Mouse (Mus musculus) kidney, adult 2 months (tissue): Measurements from ENCODE around the gene Dhcr24. TPM values are rescaled to one million over a fixed set of nuclear protein-coding genes. Genes with fewer than 3 reads are reported as not detected.

Experiments used
- DNase-seq: peaks from one replicate; pipeline ENCODE4 v3.0.0; 2021
- H3K27ac ChIP-seq: fragments of 200-500 bp; 2 replicates; pipeline ENCODE4 v1.5.1; 2012; ENCODE audit warnings: low read depth, low read length, control low read depth, inconsistent platforms; ENCODE audit not compliant: insufficient read depth
- H3K27me3 ChIP-seq: fragments of 200-500 bp; replicated peaks from 2 replicates; pipeline ENCODE4 v1.6.1; 2012; ENCODE audit warnings: mild to moderate bottlenecking, moderate library complexity, low read length, inconsistent platforms; ENCODE audit not compliant: control insufficient read depth, insufficient read depth
- H3K36me3 ChIP-seq: fragments of 200-500 bp; 2 replicates; pipeline ENCODE4 v1.6.1; 2012; ENCODE audit warnings: mild to moderate bottlenecking, moderate library complexity, low read length, inconsistent platforms; ENCODE audit not compliant: control insufficient read depth, insufficient read depth
- H3K4me1 ChIP-seq: fragments of 200-500 bp; 2 replicates; pipeline ENCODE4 v1.6.1; 2011; ENCODE audit warnings: low read length; ENCODE audit not compliant: control insufficient read depth, insufficient read depth
- H3K4me3 ChIP-seq: fragments of 200-500 bp; 2 replicates; pipeline ENCODE4 v1.5.1; 2011; ENCODE audit warnings: mild to moderate bottlenecking, low read depth, low read length, control low read depth; ENCODE audit not compliant: insufficient read depth
- CTCF ChIP-seq: fragments of 200-500 bp; conservative IDR thresholded peaks from 2 replicates; pipeline ENCODE4 v1.5.1; 2011; ENCODE audit warnings: low read depth, mild to moderate bottlenecking, control low read depth, low read length, moderate library complexity, mixed read lengths; ENCODE audit not compliant: insufficient read depth, insufficient read length
- POLR2A ChIP-seq: fragments of 200-500 bp; IDR thresholded peaks from one replicate; pipeline ENCODE4 v1.6.1; 2011; ENCODE audit warnings: low read depth, low read length, control low read depth
- WGBS: fragments of 180-500 bp; shearing (Covaris S2); methylation state at CpG from one replicate; pipeline ENCODE4 v1.1.7; 2018; 5-methylcytosine and 5-hydroxymethylcytosine counted together
- polyA plus RNA-seq: library from polyadenylated mRNA; depleted of rRNA; stranded (reverse); fragments of >200 nt; gene quantifications from 2 replicates; pipeline ENCODE4 v1.2.3, GENCODE M21; 2012

The Dhcr24 gene
- polyA plus RNA-seq, 1 experiment = 242 TPM

DNA sequence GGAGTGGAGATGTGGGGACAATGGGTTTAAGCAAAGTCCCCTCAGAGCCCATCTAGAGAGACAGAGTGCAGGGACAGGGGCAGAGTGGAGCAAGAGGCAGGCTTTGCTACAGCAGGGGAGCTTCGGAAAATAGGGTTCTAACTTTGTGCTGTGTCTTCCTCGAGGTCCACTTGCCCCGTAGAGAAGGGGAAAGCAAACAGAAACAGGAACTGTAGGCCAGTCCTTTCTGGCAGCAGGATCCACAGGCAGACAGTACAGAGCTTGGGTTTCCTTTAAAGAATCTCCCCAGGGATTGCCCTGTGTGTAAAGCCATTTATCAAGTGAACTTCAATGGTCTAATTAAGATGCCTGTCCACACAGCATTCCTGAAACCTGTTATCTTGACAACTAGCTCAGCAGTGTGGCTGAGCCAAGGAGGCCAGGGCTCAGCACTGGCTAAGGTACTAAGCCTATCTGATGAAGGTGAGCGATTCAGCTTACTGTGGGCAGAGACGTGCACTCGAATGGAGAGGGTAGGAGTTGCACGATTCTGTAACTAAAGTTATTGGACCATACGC is 14.9 kb upstream of the Dhcr24 start:
- H3K27me3 ChIP-seq = no peaks in the 10 kb centered on the region
- 63% methylated on average over 8 of the region's 8 CpGs for whole genome bisulfite sequencing
- H3K36me3 ChIP-seq = no peaks in the 10 kb centered on the region
- H3K4me3 ChIP-seq = no peak overlapping the region
- no peak for DNase-seq
- H3K4me1 ChIP-seq = peaks cover 13% of the 10 kb centered on the region; the same call in 1 of the 2 replicates
- no peak overlapping the region for H3K27ac ChIP-seq
- TF ChIP-seq CTCF = no peak

GRCm38 (mm10) chr4:106546896-106547295 is 13.9 kb upstream of the Dhcr24 start:
- peak; percentile 75 for DNase-seq
- TF ChIP-seq CTCF = no peak
- TF ChIP-seq POLR2A = no peak
- Histone ChIP-seq H3K36me3 (no peaks in the 10 kb centered on the region), H3K27me3 (no peaks in the 10 kb centered on the region), H3K4me3 (no peak overlapping the region), H3K27ac (no peak overlapping the region), H3K4me1 (peaks cover 11% of the 10 kb centered on the region; the same call in 1 of the 2 replicates)
- WGBS = 58% methylated on average over 1 of the region's 1 CpGs

DNA sequence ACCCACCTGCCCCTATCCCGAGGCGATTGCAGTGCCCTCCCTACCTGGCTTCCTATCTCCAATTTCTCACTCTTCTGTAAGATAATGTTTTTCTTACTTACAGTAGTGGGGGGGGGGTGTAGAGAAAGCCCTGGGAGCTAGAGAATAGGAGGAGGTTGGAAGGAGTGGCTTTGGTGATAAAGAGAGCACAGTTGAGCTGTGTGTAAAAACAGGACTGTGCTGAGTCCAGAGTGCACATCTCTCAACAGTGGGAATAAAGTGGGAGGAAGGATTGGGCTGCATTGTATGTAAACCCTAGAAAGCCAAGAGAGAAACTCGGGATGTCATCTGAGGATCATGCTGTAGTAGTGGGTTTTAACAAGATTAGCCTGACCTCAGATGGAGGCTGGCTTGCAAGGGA is 12.7 kb upstream of the Dhcr24 start:
- TF ChIP-seq CTCF (no peak), POLR2A (no peak)
- Histone ChIP-seq H3K4me1 (peaks cover 11% of the 10 kb centered on the region; the same call in 1 of the 2 replicates), H3K27ac (no peak overlapping the region), H3K27me3 (no peaks in the 10 kb centered on the region), H3K4me3 (no peak overlapping the region), H3K36me3 (no peaks in the 10 kb centered on the region)
- DNase-seq = no peak
- 74% methylated on average over 3 of the region's 3 CpGs for WGBS

DNA sequence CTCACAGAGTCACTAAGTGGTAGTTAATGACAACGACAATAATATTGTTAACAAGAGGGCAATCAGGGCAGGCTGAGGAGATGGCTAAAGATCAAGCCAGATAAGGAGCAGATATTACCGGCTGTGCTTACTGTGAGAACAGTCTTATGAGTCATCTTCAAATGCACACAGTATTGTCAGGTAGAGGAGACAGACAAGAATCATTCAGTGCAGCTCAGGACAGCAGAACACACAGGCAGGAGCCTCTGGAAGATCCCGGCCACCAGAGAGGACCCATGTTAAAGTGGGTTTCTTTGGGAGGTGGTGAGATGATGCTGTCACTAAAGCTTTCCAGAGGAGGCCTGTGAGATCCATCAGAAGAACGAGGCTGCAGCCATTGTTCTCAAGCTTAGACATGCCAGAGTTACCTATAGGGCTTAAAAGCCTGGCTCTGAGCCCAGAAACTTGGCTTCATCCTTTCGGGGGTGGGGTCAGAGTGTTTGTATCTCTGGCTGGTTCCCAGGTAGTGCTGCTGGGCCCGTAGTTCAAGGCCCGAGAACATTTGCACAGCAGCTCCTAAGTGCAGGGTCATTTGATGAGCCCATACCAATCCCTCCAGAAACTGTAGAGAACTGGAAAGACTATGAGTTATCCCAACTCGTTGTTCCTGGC is 10.2 kb upstream of the Dhcr24 start:
- no peak for TF ChIP-seq POLR2A
- TF ChIP-seq CTCF = no peak
- Histone ChIP-seq H3K27me3 (no peaks in the 10 kb centered on the region), H3K4me3 (no peak overlapping the region), H3K36me3 (no peaks in the 10 kb centered on the region), H3K4me1 (peaks cover 7% of the 10 kb centered on the region; the same call in 1 of the 2 replicates), H3K27ac (no peak overlapping the region)
- WGBS = 70% methylated on average over 8 of the region's 8 CpGs
- DNase-seq = no peak

DNA sequence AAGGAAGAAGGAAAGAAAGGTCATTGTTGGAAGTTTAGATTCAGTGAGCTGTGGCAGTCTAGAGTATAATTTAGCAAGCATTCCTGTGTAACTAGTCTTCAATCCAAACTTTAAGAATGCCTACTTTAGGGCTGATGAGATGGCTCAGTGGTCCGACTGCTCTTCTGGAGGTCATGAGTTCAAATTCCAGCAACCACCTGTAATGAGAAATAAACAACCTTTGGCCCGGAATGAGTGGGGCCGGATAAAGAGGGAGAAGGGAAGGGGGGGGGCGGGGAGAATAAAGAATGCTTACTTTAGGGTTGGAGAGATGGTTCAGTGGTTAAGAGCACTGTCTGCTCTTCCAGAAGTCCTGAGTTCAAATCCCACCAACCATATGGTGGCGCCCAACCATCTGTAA is 3.6 kb upstream of the Dhcr24 start:
- H3K27me3 ChIP-seq = no peaks in the 10 kb centered on the region
- no peak overlapping the region for H3K4me3 ChIP-seq
- H3K27ac ChIP-seq = no peak overlapping the region
- H3K36me3 ChIP-seq = no peaks in the 10 kb centered on the region
- H3K4me1 ChIP-seq = peaks cover 9% of the 10 kb centered on the region
- WGBS = 48% methylated on average over 5 of the region's 5 CpGs
- peak; percentile 76 for DNase-seq
- TF ChIP-seq CTCF (no peak), POLR2A (no peak)

- H3K27me3 ChIP-seq = no peaks in the 10 kb centered on the region
- H3K4me3 ChIP-seq = no peak overlapping the region
- H3K36me3 ChIP-seq = no peaks in the 10 kb centered on the region
- peak overlapping the region; percentile 4; the same call in 1 of the 2 replicates for H3K27ac ChIP-seq
- TF ChIP-seq POLR2A (no peak), CTCF (no peak)
- H3K4me1 ChIP-seq = peaks cover 11% of the 10 kb centered on the region
- DNase-seq = peak; percentile 80
- no CpG with 5 or more reads among the region's 1 CpGs for WGBS
Measured at GRCm38 (mm10) chr4:106557978-106558377, 2.9 kb upstream of the Dhcr24 start.

- Histone ChIP-seq H3K4me1 (peaks cover 17% of the 10 kb centered on the region), H3K27me3 (no peaks in the 10 kb centered on the region), H3K27ac (peak overlapping the region; percentile 41; the same call in 1 of the 2 replicates), H3K4me3 (no peak overlapping the region), H3K36me3 (no peaks in the 10 kb centered on the region)
- 41% methylated on average over 13 of the region's 13 CpGs for WGBS
- DNase-seq = peak; percentile 33
- TF ChIP-seq CTCF (no peak), POLR2A (no peak)
Measured at GRCm38 (mm10) chr4:106559343-106560212, 1.3 kb upstream of the Dhcr24 start.
